Mouse (Mus musculus): ENCODE results near the gene R3hdm2. TPM values are rescaled to one million over a fixed set of nuclear protein-coding genes. Genes with fewer than 3 reads are reported as not detected.

R3hdm2 gene
- polyA plus RNA-seq, 1 experiment from 2014 or later: 14.4 TPM

DNA sequence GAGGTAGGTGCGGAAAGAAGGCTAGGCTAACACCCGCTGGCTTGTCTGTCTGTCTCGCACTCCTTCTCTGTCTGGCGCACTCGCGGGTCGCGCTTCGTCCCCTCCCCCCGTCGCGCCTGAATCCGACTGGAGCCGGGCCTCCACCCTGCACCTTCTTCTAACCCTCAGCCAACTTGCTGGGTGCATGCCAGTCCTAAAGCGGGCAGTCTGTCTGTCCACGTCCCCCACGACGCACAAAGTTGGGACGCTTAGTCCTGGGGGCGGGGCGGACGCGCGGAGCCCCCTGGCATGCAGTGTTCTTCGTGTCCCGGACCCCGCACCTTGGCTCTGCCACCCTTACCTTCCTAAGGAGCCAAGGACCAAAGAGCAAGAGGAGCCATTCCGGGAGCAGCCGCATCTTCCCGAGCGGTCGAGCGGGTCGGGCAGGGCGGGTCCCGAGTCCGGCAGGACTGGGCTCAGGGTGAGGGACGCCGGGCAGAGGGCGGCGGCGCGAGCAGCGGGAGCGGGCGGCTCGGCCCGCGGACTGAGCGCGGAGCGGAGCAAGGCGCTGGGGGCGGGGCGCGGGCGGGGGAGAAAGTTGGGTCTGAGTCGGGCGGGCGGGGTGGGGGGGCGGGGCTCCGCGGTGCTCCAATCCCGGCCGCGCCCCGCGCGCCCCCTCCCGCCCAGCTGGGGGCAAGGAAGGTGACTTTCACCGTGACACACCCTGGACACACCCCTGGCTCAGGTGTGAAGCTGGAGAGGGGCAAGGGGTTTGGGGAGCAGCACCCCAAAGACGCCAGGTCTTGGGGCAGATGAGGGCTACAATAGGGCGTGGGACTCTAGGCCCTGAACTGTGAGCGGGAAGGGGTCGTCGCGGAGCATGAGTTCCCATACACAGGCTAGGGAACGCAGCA lies 154.2 kb downstream of the R3hdm2 start, which contains the start of gene Nxph4:
Nxph4 (minus strand) TSS at position 524 of the 893 bp plus-strand sequence.
- no peak within 1 kb of the TSS; the same call in 1 of the 2 replicates for H3K9ac ChIP-seq
- 0 out of 2 replicates have a peak, but pooled peaks cover 8% of the 10 kb centered on the region for H3K36me3 ChIP-seq (replicated peaks)
- peak within 1 kb of the TSS; percentile 60 for H3K4me2 ChIP-seq
- H3K4me1 ChIP-seq (replicated peaks): peaks cover 14% of the 10 kb centered on the region
- H3K4me3 ChIP-seq (replicated peaks): peak within 1 kb of the TSS; percentile 25
- H3K9me3 ChIP-seq (replicated peaks): no peaks in the 10 kb centered on the region
- ATAC-seq (ENCODE audit: insufficient read depth): no peak
- no peak within 1 kb of the TSS for H3K27ac ChIP-seq (replicated peaks)
- H3K27me3 ChIP-seq: peaks cover 97% of the 10 kb centered on the region
- under 1% methylated on average over 74 of the region's 78 CpGs for WGBS (ENCODE audit: insufficient replicate concordance)

DNA sequence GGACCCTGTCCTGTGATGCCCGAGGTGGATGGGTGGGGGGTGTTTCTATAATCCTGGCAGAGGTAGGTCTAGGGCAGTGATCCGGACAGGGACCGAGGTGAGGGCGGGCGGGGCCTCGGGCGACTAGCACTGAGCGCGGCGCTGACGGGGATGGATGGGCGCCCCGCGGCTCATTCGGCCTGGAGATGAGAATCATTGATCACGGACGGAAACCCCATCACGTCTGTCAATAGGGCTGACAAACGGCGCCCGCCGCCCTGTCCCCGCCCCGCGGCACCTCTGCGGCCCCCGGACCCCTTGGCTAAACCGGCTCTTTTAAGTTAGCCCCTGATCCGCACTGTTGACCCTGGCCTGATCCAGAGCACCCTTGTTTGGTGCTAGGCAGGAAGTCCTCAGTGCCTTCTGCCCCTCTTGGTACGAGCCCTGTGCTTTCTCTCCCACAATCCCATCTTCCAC lies 154.8 kb downstream of the R3hdm2 start:
- peaks cover 94% of the 10 kb centered on the region for H3K27me3 ChIP-seq
- peaks cover 14% of the 10 kb centered on the region for H3K4me1 ChIP-seq (replicated peaks)
- ATAC-seq (ENCODE audit: insufficient read depth): no peak
- H3K4me2 ChIP-seq: peak overlapping the region; percentile 60
- peak overlapping the region; percentile 25; the same call in 1 of the 2 replicates for H3K4me3 ChIP-seq (replicated peaks)
- H3K27ac ChIP-seq (replicated peaks): no peak overlapping the region
- 0 out of 2 replicates have a peak, but pooled peaks cover 12% of the 10 kb centered on the region for H3K36me3 ChIP-seq (replicated peaks)
- H3K9me3 ChIP-seq (replicated peaks): no peaks in the 10 kb centered on the region
- 3% methylated on average over 30 of the region's 30 CpGs for WGBS (ENCODE audit: insufficient replicate concordance)
- no peak overlapping the region for H3K9ac ChIP-seq

DNA sequence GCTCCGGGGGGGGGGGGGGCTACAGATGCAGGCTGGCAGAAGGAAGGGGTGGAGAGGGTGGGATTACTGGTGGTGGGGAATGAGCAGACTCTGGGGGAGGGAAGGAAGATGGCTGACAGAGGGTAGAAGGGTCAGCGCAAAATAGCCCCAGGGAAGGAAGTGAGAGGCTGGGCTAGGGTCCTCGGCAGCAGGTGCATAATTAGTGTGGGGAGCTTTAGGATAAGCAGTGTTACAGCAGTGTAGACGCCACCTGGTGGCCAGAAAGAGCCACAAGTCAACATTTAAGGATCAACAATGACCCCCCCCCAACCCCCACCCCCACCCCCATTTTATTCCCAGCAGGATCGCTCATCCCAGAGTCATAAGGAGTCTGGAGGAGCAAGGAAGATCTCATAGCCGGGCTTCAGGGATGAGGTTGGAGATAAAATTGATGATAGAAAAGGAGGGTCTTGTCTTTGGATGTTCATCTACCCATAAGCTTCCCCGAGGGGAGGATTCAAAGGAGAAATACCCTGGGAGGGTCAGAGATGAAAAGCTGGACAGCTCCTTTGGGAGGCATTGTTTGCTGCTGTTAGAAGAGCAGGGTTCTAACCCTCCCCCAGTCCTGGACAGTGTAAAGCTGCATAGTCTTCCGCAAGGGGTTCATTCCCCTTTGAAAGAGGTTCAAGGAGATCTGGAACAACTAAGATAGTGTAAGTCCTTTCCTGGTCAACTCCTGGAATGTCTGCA lies 156.6 kb downstream of the R3hdm2 start:
- WGBS (ENCODE audit: insufficient replicate concordance): 13% methylated on average over 8 of the region's 8 CpGs
- no peaks in the 10 kb centered on the region for H3K9me3 ChIP-seq (replicated peaks)
- H3K4me1 ChIP-seq (replicated peaks): peaks cover 14% of the 10 kb centered on the region
- peaks cover 76% of the 10 kb centered on the region for H3K27me3 ChIP-seq
- peaks cover 25% of the 10 kb centered on the region; the same call in 1 of the 2 replicates for H3K36me3 ChIP-seq (replicated peaks)
- H3K9ac ChIP-seq: no peak overlapping the region
- no peak overlapping the region for H3K4me3 ChIP-seq (replicated peaks)
- ATAC-seq (ENCODE audit: insufficient read depth): no peak
- H3K4me2 ChIP-seq: no peak overlapping the region
- no peak overlapping the region for H3K27ac ChIP-seq (replicated peaks)

DNA sequence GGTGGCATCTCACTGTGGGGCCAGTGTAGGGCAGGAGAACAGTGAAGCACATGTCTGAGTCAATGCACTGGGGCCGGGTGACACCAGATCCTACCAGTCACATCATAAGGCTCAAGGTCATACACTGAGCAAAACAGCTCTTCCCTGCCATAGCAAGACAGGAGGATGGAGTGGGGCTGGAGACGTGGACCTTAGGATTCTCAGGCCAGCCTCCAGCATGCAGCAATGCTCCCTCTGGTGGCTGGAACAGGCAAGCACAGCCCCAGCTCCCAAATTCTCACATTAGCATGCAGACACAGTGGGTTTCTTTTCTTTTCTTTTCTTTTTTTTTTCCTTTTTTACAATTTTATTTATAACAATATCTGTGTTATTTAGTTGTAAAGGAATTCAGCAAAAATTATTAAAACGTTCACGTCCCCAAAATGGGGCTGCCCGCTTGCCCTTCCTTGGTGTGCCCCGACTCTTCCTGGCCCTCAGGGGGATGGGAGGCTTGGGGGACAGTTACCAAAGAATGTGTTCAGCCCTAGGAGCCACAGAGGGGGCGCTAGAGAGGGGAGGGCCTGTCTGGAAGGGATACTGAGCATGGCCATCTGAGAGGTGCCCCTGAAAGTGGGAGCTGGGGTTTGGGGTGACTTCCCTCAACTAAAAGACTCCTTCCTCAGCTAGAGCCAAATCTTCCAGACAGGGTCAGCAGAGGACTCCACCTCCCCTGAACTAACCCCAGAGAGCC lies 157.9 kb downstream of the R3hdm2 start:
- ATAC-seq (ENCODE audit: insufficient read depth): no peak

DNA sequence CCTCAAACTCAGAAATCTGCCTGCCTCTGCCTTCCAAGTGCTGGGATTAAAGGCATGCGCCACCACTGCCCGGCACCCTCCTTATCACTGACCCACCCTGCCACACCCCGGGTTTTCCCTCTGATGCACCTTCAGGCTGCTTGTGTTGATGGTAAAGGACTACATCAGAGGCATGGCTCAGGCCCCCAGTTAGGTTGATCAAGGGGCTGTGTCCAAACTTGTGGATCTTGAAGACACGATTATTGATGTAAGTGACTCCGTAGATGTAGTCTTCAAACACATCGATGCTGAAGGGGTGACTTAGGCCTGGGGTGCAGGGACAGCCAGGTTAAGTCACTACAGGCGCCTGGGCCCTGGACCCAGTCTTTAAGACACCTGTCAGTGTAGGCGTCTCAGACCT lies 161.4 kb downstream of the R3hdm2 start:
- Histone ChIP-seq H3K4me1 (replicated peaks) (no peaks in the 10 kb centered on the region), H3K27me3 (peaks cover 28% of the 10 kb centered on the region), H3K4me2 (no peak overlapping the region), H3K27ac (replicated peaks) (no peak overlapping the region), H3K36me3 (replicated peaks) (peaks cover 60% of the 10 kb centered on the region), H3K9me3 (replicated peaks) (no peaks in the 10 kb centered on the region), H3K9ac (no peak overlapping the region), H3K4me3 (replicated peaks) (no peak overlapping the region)
- 72% methylated on average over 8 of the region's 8 CpGs for WGBS (ENCODE audit: insufficient replicate concordance)
- no peak for ATAC-seq (ENCODE audit: insufficient read depth)

More for the DNA sequence above, 157.9 kb downstream of the R3hdm2 start:
- peaks cover 63% of the 10 kb centered on the region for H3K27me3 ChIP-seq
- peaks cover 37% of the 10 kb centered on the region for H3K36me3 ChIP-seq (replicated peaks)
- WGBS (ENCODE audit: insufficient replicate concordance): 26% methylated on average over 7 of the region's 7 CpGs
- no peak overlapping the region for H3K9ac ChIP-seq
- H3K4me2 ChIP-seq: no peak overlapping the region
- H3K4me1 ChIP-seq (replicated peaks): peaks cover 14% of the 10 kb centered on the region
- no peaks in the 10 kb centered on the region for H3K9me3 ChIP-seq (replicated peaks)
- H3K27ac ChIP-seq (replicated peaks): no peak overlapping the region
- H3K4me3 ChIP-seq (replicated peaks): no peak overlapping the region

DNA sequence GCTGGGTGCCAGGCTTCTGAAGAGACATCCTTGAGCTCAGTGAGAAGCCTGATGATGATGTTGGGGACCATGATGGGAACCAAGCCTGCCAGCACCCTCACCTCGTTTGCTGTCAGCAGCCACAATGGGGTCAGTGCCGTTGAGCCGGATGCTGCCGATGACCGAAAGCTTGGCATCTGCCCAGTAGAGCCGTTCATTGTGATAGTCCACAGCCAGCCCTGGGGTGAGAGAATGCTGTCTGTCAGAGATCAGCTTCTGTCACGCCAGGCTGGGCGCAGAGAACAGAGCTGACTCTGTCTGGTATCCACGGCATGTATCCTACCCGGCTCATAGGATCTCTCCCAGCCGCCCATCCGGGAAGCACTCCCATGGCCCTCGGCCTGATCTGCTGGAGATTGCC lies 162.0 kb downstream of the R3hdm2 start:
- Histone ChIP-seq H3K4me1 (replicated peaks) (no peaks in the 10 kb centered on the region), H3K4me2 (no peak overlapping the region), H3K27me3 (peaks cover 22% of the 10 kb centered on the region), H3K36me3 (replicated peaks) (peaks cover 65% of the 10 kb centered on the region), H3K27ac (replicated peaks) (no peak overlapping the region), H3K4me3 (replicated peaks) (no peak overlapping the region), H3K9me3 (replicated peaks) (no peaks in the 10 kb centered on the region), H3K9ac (no peak overlapping the region)
- ATAC-seq (ENCODE audit: insufficient read depth): no peak
- 78% methylated on average over 13 of the region's 13 CpGs for WGBS (ENCODE audit: insufficient replicate concordance)

DNA sequence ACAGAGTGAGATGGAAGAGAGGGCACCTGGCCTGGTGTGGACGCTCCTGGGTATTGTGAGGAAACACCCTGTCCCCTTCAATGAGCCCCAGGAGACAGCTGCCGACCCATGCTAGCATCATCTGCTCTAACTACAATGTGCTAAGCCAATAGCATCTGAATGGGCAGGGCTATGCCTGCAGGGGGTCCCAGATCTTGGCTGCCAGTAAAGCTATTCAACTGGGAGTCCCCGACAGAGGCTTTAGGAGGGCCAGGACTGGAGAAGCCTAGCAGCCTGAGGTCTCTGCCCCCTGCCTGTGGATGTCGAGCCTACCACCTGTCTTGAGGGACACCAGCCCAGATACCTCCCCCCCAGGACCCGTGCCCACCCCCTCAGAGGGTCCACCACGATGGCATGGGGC lies 162.6 kb downstream of the R3hdm2 start:
- 36% methylated on average over 6 of the region's 6 CpGs for WGBS (ENCODE audit: insufficient replicate concordance)

DNA sequence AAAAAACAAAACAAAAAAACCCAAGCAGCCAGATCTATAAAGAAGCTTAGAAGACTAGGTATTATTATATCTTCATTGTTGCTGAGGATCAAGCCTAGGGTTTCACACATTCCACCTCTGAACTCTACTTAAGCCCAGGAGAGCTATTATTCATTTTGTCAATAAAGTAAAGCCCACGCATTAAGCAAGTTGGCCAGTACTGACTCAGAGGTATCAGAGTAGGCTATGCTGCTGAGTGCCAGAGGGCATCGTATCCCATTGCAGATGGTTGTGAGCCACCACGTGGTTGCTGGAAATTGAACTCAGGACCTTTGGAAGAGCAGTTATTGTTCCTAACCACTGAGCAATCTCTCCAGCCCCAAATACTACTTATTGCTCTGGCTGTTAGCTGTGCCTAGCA lies 163.8 kb downstream of the R3hdm2 start:
- ATAC-seq (ENCODE audit: insufficient read depth): no peak
- Histone ChIP-seq H3K4me1 (replicated peaks) (no peaks in the 10 kb centered on the region), H3K27ac (replicated peaks) (no peak overlapping the region), H3K9ac (no peak overlapping the region), H3K4me2 (no peak overlapping the region), H3K4me3 (replicated peaks) (no peak overlapping the region), H3K36me3 (replicated peaks) (peaks cover 70% of the 10 kb centered on the region), H3K9me3 (replicated peaks) (no peaks in the 10 kb centered on the region), H3K27me3 (peaks cover 7% of the 10 kb centered on the region)
- 56% methylated on average over 3 of the region's 3 CpGs for WGBS (ENCODE audit: insufficient replicate concordance)

More for the DNA sequence above, 162.6 kb downstream of the R3hdm2 start:
- H3K4me3 ChIP-seq (replicated peaks): no peak overlapping the region
- peaks cover 71% of the 10 kb centered on the region for H3K36me3 ChIP-seq (replicated peaks)
- H3K27me3 ChIP-seq: peaks cover 16% of the 10 kb centered on the region
- no peak for ATAC-seq (ENCODE audit: insufficient read depth)
- H3K9ac ChIP-seq: no peak overlapping the region
- H3K4me2 ChIP-seq: no peak overlapping the region
- no peaks in the 10 kb centered on the region for H3K9me3 ChIP-seq (replicated peaks)
- H3K4me1 ChIP-seq (replicated peaks): no peaks in the 10 kb centered on the region
- no peak overlapping the region for H3K27ac ChIP-seq (replicated peaks)

DNA sequence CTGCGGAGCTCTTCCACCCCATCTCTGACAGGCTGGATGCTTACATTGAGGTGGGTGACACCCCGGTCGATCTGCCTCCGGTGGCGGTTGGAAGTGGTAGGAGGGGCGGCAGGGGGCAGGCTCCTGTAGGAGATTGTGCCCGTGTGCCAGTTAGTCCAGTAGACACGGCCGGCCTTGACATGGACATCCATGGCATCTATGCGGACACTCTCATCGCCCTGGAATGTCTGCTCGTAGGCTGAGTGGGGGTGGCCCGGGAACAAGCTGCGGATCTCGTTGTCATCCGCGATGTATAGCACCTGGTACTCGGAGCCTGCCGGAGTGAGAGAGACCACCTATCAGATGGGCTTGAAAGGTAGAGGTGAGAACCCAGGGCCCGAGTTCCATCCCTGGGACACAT lies 164.2 kb downstream of the R3hdm2 start:
- H3K9ac ChIP-seq: no peak overlapping the region
- no peaks in the 10 kb centered on the region for H3K4me1 ChIP-seq (replicated peaks)
- no peak overlapping the region for H3K27ac ChIP-seq (replicated peaks)
- no peaks in the 10 kb centered on the region for H3K9me3 ChIP-seq (replicated peaks)
- H3K4me2 ChIP-seq: no peak overlapping the region
- no peak overlapping the region for H3K4me3 ChIP-seq (replicated peaks)
- H3K36me3 ChIP-seq (replicated peaks): peaks cover 72% of the 10 kb centered on the region
- peaks cover 3% of the 10 kb centered on the region; the same call in 1 of the 2 replicates for H3K27me3 ChIP-seq
- no peak for ATAC-seq (ENCODE audit: insufficient read depth)
- 76% methylated on average over 20 of the region's 20 CpGs for WGBS (ENCODE audit: insufficient replicate concordance)

DNA sequence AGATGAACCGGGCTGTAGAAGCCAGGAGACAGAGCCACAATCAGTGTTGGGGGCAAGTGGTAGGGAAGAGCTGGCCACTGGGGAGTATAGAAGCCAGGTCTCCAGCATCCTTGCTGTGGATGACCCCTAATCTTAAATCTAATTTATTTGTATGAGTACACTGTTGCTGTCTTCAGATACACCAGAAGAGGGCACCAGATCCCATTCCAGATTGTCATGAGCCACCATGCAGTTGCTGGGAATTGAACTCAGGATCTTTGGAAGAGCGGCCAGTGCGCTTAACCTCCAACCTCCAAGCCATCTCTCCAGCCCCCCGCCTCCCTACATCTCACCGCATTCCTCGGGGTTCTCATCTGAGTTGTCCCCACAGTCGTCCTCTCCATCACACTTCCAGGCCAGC lies 166.4 kb downstream of the R3hdm2 start:
- Histone ChIP-seq H3K4me1 (replicated peaks) (no peaks in the 10 kb centered on the region), H3K36me3 (replicated peaks) (peaks cover 71% of the 10 kb centered on the region), H3K27ac (replicated peaks) (no peak overlapping the region), H3K9me3 (replicated peaks) (no peaks in the 10 kb centered on the region), H3K9ac (no peak overlapping the region), H3K27me3 (no peaks in the 10 kb centered on the region), H3K4me2 (no peak overlapping the region), H3K4me3 (replicated peaks) (no peak overlapping the region)
- no peak for ATAC-seq (ENCODE audit: insufficient read depth)
- 65% methylated on average over 7 of the region's 7 CpGs for WGBS (ENCODE audit: insufficient replicate concordance)
